Mouse (Mus musculus) heart, postnatal 0 days (tissue): ENCODE data around the gene Rab31.

Experiments
- CTCF ChIP-seq: IDR thresholded peaks from 2 replicates; pipeline ENCODE4 v1.5.1; 2016; ENCODE audit warnings: antibody characterized with exemption, control low read depth, low read depth
- EP300 ChIP-seq: IDR thresholded peaks from 2 replicates; pipeline ENCODE4 v1.6.1; 2016; ENCODE audit warnings: antibody characterized with exemption, low read depth

- TF ChIP-seq CTCF: no peak
- TF ChIP-seq EP300: no peak
These were observed 30.2 kb downstream of the Rab31 start for GRCm38 (mm10) chr17:65742245-65742905.
